Mouse (Mus musculus): ENCODE measurements around the gene Zfp948. TPM values are rescaled to one million over a fixed set of nuclear protein-coding genes. Genes with fewer than 3 reads are reported as not detected.

The Zfp948 gene
- polyA plus RNA-seq (2014; fragmentation: Nextera tagmentation; extraction: Ambion mirVana) = 21.2 and 25.4 TPM in 2 replicates

- H3K4me3 ChIP-seq (replicated peaks; ENCODE audit: low read depth, low read length) = peak within 1 kb of the TSS; percentile 70
- no peaks in the 10 kb centered on the region for H3K9me3 ChIP-seq (ENCODE audit: control insufficient read depth, low read length)
- ATAC-seq (ENCODE audit: low FRiP score, low TSS enrichment) (peak; percentile 94), DNase-seq (peak; percentile 93)
- H3K4me2 ChIP-seq (ENCODE audit: low read length) = peak within 1 kb of the TSS; percentile 68
- peaks cover 10% of the 10 kb centered on the region; the same call in 1 of the 2 replicates for H3K4me1 ChIP-seq (ENCODE audit: control insufficient read depth, insufficient read depth, low read length)
- H3K9ac ChIP-seq (replicated peaks; ENCODE audit: low read length) = peak within 1 kb of the TSS; percentile 84
- H3K27ac ChIP-seq (replicated peaks; ENCODE audit: low read depth, low read length) = peak within 1 kb of the TSS; percentile 93
- WGBS = 1% methylated on average over 29 of the region's 29 CpGs
- no peaks in the 10 kb centered on the region for H3K27me3 ChIP-seq (ENCODE audit: control insufficient read depth, insufficient read depth, low read length)
- H3K36me3 ChIP-seq (ENCODE audit: control insufficient read depth, insufficient read depth, low read length) = 0 out of 2 replicates have a peak, but pooled peaks cover 2% of the 10 kb centered on the region
Observed at GRCm38 (mm10) chr17:21566728-21567349, at the start of gene Zfp948. Zfp948 (plus strand) TSS chr17:21567008.

GRCm38 (mm10) chr17:21517130-21517671 is 49.6 kb upstream of the Zfp948 start:
- ATAC-seq (ENCODE audit: low FRiP score, low TSS enrichment) = no peak
- WGBS = 39% methylated on average over 4 of the region's 4 CpGs
- H3K9ac ChIP-seq (replicated peaks; ENCODE audit: low read length) = peak overlapping the region; percentile 59

GRCm38 (mm10) chr17:21526270-21526669 is 40.5 kb upstream of the Zfp948 start:
- Histone ChIP-seq H3K9ac (replicated peaks; ENCODE audit: low read length) (no peak overlapping the region), H3K36me3 (ENCODE audit: control insufficient read depth, insufficient read depth, low read length) (no peaks in the 10 kb centered on the region), H3K4me2 (ENCODE audit: low read length) (no peak overlapping the region), H3K9me3 (ENCODE audit: control insufficient read depth, low read length) (no peaks in the 10 kb centered on the region), H3K4me1 (ENCODE audit: control insufficient read depth, insufficient read depth, low read length) (no peaks in the 10 kb centered on the region), H3K4me3 (replicated peaks; ENCODE audit: low read depth, low read length) (no peak overlapping the region), H3K27ac (replicated peaks; ENCODE audit: low read depth, low read length) (no peak overlapping the region), H3K27me3 (ENCODE audit: control insufficient read depth, insufficient read depth, low read length) (no peaks in the 10 kb centered on the region)
- ATAC-seq (ENCODE audit: low FRiP score, low TSS enrichment) (no peak), DNase-seq (no peak)

More at GRCm38 (mm10) chr17:21517130-21517671, 49.6 kb upstream of the Zfp948 start:
- peak overlapping the region; percentile 78 for H3K27ac ChIP-seq (replicated peaks; ENCODE audit: low read depth, low read length)
- H3K27me3 ChIP-seq (ENCODE audit: control insufficient read depth, insufficient read depth, low read length) = no peaks in the 10 kb centered on the region
- no peak for DNase-seq
- 0 out of 2 replicates have a peak, but pooled peaks cover 2% of the 10 kb centered on the region for H3K4me1 ChIP-seq (ENCODE audit: control insufficient read depth, insufficient read depth, low read length)
- H3K9me3 ChIP-seq (ENCODE audit: control insufficient read depth, low read length) = no peaks in the 10 kb centered on the region
- H3K4me2 ChIP-seq (ENCODE audit: low read length) = peak overlapping the region; percentile 83
- H3K36me3 ChIP-seq (ENCODE audit: control insufficient read depth, insufficient read depth, low read length) = no peaks in the 10 kb centered on the region
- H3K4me3 ChIP-seq (replicated peaks; ENCODE audit: low read depth, low read length) = peak overlapping the region; percentile 55

GRCm38 (mm10) chr17:21530645-21531330 is 36.0 kb upstream of the Zfp948 start:
- no peaks in the 10 kb centered on the region for H3K36me3 ChIP-seq (ENCODE audit: control insufficient read depth, insufficient read depth, low read length)
- peaks cover 8% of the 10 kb centered on the region; the same call in 1 of the 2 replicates for H3K4me1 ChIP-seq (ENCODE audit: control insufficient read depth, insufficient read depth, low read length)
- ATAC-seq (ENCODE audit: low FRiP score, low TSS enrichment) (no peak), DNase-seq (no peak)
- H3K4me2 ChIP-seq (ENCODE audit: low read length) = no peak overlapping the region
- no peaks in the 10 kb centered on the region for H3K27me3 ChIP-seq (ENCODE audit: control insufficient read depth, insufficient read depth, low read length)
- no peak overlapping the region for H3K9ac ChIP-seq (replicated peaks; ENCODE audit: low read length)
- no peaks in the 10 kb centered on the region for H3K9me3 ChIP-seq (ENCODE audit: control insufficient read depth, low read length)
- H3K27ac ChIP-seq (replicated peaks; ENCODE audit: low read depth, low read length) = no peak overlapping the region
- 70% methylated on average over 5 of the region's 5 CpGs for WGBS
- no peak overlapping the region for H3K4me3 ChIP-seq (replicated peaks; ENCODE audit: low read depth, low read length)

GRCm38 (mm10) chr17:21531621-21532020 is 35.2 kb upstream of the Zfp948 start:
- ATAC-seq (ENCODE audit: low FRiP score, low TSS enrichment) (no peak; the same call in 1 of the 2 replicates), DNase-seq (no peak)

GRCm38 (mm10) chr17:21532101-21532951 is 34.5 kb upstream of the Zfp948 start:
- H3K27me3 ChIP-seq (ENCODE audit: control insufficient read depth, insufficient read depth, low read length) = no peaks in the 10 kb centered on the region
- peak overlapping the region; percentile 95 for H3K9ac ChIP-seq (replicated peaks; ENCODE audit: low read length)
- peaks cover 8% of the 10 kb centered on the region; the same call in 1 of the 2 replicates for H3K4me1 ChIP-seq (ENCODE audit: control insufficient read depth, insufficient read depth, low read length)
- ATAC-seq (ENCODE audit: low FRiP score, low TSS enrichment) (peak; percentile 85), DNase-seq (peak; percentile 89)
- H3K4me2 ChIP-seq (ENCODE audit: low read length) = peak overlapping the region; percentile 72
- WGBS = under 1% methylated on average over 54 of the region's 54 CpGs
- no peaks in the 10 kb centered on the region for H3K36me3 ChIP-seq (ENCODE audit: control insufficient read depth, insufficient read depth, low read length)
- no peaks in the 10 kb centered on the region for H3K9me3 ChIP-seq (ENCODE audit: control insufficient read depth, low read length)
- peak overlapping the region; percentile 78 for H3K4me3 ChIP-seq (replicated peaks; ENCODE audit: low read depth, low read length)
- H3K27ac ChIP-seq (replicated peaks; ENCODE audit: low read depth, low read length) = peak overlapping the region; percentile 92

More at GRCm38 (mm10) chr17:21531621-21532020, 35.2 kb upstream of the Zfp948 start:
- WGBS = 82% methylated on average over 5 of the region's 5 CpGs
- Histone ChIP-seq H3K4me3 (replicated peaks; ENCODE audit: low read depth, low read length) (peak overlapping the region; percentile 78), H3K4me2 (ENCODE audit: low read length) (peak overlapping the region; percentile 72), H3K27me3 (ENCODE audit: control insufficient read depth, insufficient read depth, low read length) (no peaks in the 10 kb centered on the region), H3K9ac (replicated peaks; ENCODE audit: low read length) (peak overlapping the region; percentile 95), H3K36me3 (ENCODE audit: control insufficient read depth, insufficient read depth, low read length) (no peaks in the 10 kb centered on the region), H3K4me1 (ENCODE audit: control insufficient read depth, insufficient read depth, low read length) (peaks cover 8% of the 10 kb centered on the region; the same call in 1 of the 2 replicates), H3K27ac (replicated peaks; ENCODE audit: low read depth, low read length) (peak overlapping the region; percentile 92), H3K9me3 (ENCODE audit: control insufficient read depth, low read length) (no peaks in the 10 kb centered on the region)

GRCm38 (mm10) chr17:21533961-21534360 is 32.8 kb upstream of the Zfp948 start:
- 83% methylated on average over 1 of the region's 1 CpGs for WGBS
- no peak for DNase-seq
- H3K27ac ChIP-seq (replicated peaks; ENCODE audit: low read depth, low read length) = no peak overlapping the region
- no peak for ATAC-seq (ENCODE audit: low FRiP score, low TSS enrichment)
- H3K36me3 ChIP-seq (ENCODE audit: control insufficient read depth, insufficient read depth, low read length) = no peaks in the 10 kb centered on the region
- H3K4me2 ChIP-seq (ENCODE audit: low read length) = no peak overlapping the region
- H3K4me1 ChIP-seq (ENCODE audit: control insufficient read depth, insufficient read depth, low read length) = peaks cover 8% of the 10 kb centered on the region; the same call in 1 of the 2 replicates
- no peaks in the 10 kb centered on the region for H3K9me3 ChIP-seq (ENCODE audit: control insufficient read depth, low read length)
- H3K4me3 ChIP-seq (replicated peaks; ENCODE audit: low read depth, low read length) = no peak overlapping the region
- H3K27me3 ChIP-seq (ENCODE audit: control insufficient read depth, insufficient read depth, low read length) = no peaks in the 10 kb centered on the region
- H3K9ac ChIP-seq (replicated peaks; ENCODE audit: low read length) = no peak overlapping the region

All from midbrain, embryonic 14.5 days (tissue).